Mouse (Mus musculus): ENCODE measurements around the gene Arfgap3. TPM values are rescaled to one million over a fixed set of nuclear protein-coding genes. Genes with fewer than 3 reads are reported as not detected.

Arfgap3 gene
- polyA plus RNA-seq (2014; fragmentation: Nextera tagmentation; extraction: Ambion mirVana) = 38.4 and 43.2 TPM in 2 replicates

- Histone ChIP-seq H3K4me1 (replicated peaks; ENCODE audit: control insufficient read depth, insufficient read depth, low read length) (peaks cover 15% of the 10 kb centered on the region), H3K4me2 (replicated peaks) (peak within 1 kb of the TSS; percentile 97), H3K4me3 (replicated peaks; ENCODE audit: low read length) (peak within 1 kb of the TSS; percentile 83), H3K36me3 (replicated peaks; ENCODE audit: control insufficient read depth, insufficient read depth) (no peaks in the 10 kb centered on the region), H3K9me3 (ENCODE audit: control insufficient read depth, low read length) (no peaks in the 10 kb centered on the region), H3K27ac (peak within 1 kb of the TSS; percentile 73), H3K27me3 (ENCODE audit: control insufficient read depth, insufficient read depth, low read length) (no peaks in the 10 kb centered on the region), H3K9ac (peak within 1 kb of the TSS; percentile 93)
- DNase-seq (ENCODE audit: low spot score) = peak; percentile 98
- under 1% methylated on average over 60 of the region's 60 CpGs for WGBS
- peak; percentile 95 for ATAC-seq (ENCODE audit: low FRiP score)
Observed at GRCm38 (mm10) chr15:83349954-83350711, at the start of gene Arfgap3. Gene Arfgap3 (minus strand): TSS chr15:83350247.

- DNase-seq (ENCODE audit: low spot score) (no peak), ATAC-seq (ENCODE audit: low FRiP score) (no peak)
- Histone ChIP-seq H3K4me2 (replicated peaks) (no peak overlapping the region), H3K4me3 (replicated peaks; ENCODE audit: low read length) (no peak overlapping the region), H3K36me3 (replicated peaks; ENCODE audit: control insufficient read depth, insufficient read depth) (no peaks in the 10 kb centered on the region; the same call in 1 of the 2 replicates), H3K9me3 (ENCODE audit: control insufficient read depth, low read length) (no peaks in the 10 kb centered on the region), H3K9ac (no peak overlapping the region), H3K4me1 (replicated peaks; ENCODE audit: control insufficient read depth, insufficient read depth, low read length) (no peaks in the 10 kb centered on the region), H3K27me3 (ENCODE audit: control insufficient read depth, insufficient read depth, low read length) (no peaks in the 10 kb centered on the region), H3K27ac (no peak overlapping the region)
- 80% methylated on average over 2 of the region's 2 CpGs for WGBS
Observed at GRCm38 (mm10) chr15:83392722-83393121, 42.7 kb upstream of the Arfgap3 start.

- Histone ChIP-seq H3K27me3 (ENCODE audit: control insufficient read depth, insufficient read depth, low read length) (no peaks in the 10 kb centered on the region), H3K4me1 (replicated peaks; ENCODE audit: control insufficient read depth, insufficient read depth, low read length) (no peaks in the 10 kb centered on the region), H3K27ac (no peak overlapping the region), H3K4me3 (replicated peaks; ENCODE audit: low read length) (no peak overlapping the region), H3K9me3 (ENCODE audit: control insufficient read depth, low read length) (no peaks in the 10 kb centered on the region), H3K9ac (no peak overlapping the region), H3K4me2 (replicated peaks) (no peak overlapping the region), H3K36me3 (replicated peaks; ENCODE audit: control insufficient read depth, insufficient read depth) (no peaks in the 10 kb centered on the region; the same call in 1 of the 2 replicates)
- ATAC-seq (ENCODE audit: low FRiP score) (no peak), DNase-seq (ENCODE audit: low spot score) (no peak)
- WGBS = 84% methylated on average over 2 of the region's 2 CpGs
Observed at GRCm38 (mm10) chr15:83387911-83388310, 37.9 kb upstream of the Arfgap3 start.

DNA sequence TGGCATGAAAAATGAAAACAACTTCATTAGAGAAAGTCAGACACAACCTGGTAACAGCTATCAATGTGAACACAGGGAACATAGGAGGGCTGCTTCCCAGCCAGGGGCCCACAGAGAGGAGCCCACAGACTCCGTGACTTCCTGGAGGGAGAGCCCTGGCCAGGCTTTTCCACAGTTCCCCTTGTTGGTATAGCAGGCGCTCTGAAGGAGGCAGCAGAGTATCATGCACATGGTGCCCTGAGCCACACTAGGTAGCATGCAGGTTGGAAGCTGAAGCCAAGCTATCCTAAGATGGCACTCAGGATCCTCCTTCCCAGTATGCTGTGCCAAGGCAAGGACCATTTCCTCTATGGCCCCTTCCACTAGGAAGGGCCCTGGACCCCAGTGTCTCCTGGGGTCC, 33.6 kb upstream of the Arfgap3 start:
- no peak for ATAC-seq (ENCODE audit: low FRiP score)
- no peaks in the 10 kb centered on the region for H3K4me1 ChIP-seq (replicated peaks; ENCODE audit: control insufficient read depth, insufficient read depth, low read length)
- no peaks in the 10 kb centered on the region for H3K27me3 ChIP-seq (ENCODE audit: control insufficient read depth, insufficient read depth, low read length)
- no peak overlapping the region for H3K4me2 ChIP-seq (replicated peaks)
- 95% methylated on average over 2 of the region's 2 CpGs for WGBS
- no peak for DNase-seq (ENCODE audit: low spot score)
- no peak overlapping the region for H3K27ac ChIP-seq
- no peak overlapping the region for H3K9ac ChIP-seq
- no peaks in the 10 kb centered on the region for H3K9me3 ChIP-seq (ENCODE audit: control insufficient read depth, low read length)
- H3K4me3 ChIP-seq (replicated peaks; ENCODE audit: low read length) = no peak overlapping the region
- H3K36me3 ChIP-seq (replicated peaks; ENCODE audit: control insufficient read depth, insufficient read depth) = no peaks in the 10 kb centered on the region; the same call in 1 of the 2 replicates

- ATAC-seq (ENCODE audit: low FRiP score) (no peak), DNase-seq (ENCODE audit: low spot score) (no peak)
- no peaks in the 10 kb centered on the region for H3K27me3 ChIP-seq (ENCODE audit: control insufficient read depth, insufficient read depth, low read length)
- 91% methylated on average over 5 of the region's 5 CpGs for WGBS
- H3K4me1 ChIP-seq (replicated peaks; ENCODE audit: control insufficient read depth, insufficient read depth, low read length) = no peaks in the 10 kb centered on the region
- no peaks in the 10 kb centered on the region for H3K9me3 ChIP-seq (ENCODE audit: control insufficient read depth, low read length)
- no peak overlapping the region for H3K4me2 ChIP-seq (replicated peaks)
- no peak overlapping the region for H3K27ac ChIP-seq
- H3K36me3 ChIP-seq (replicated peaks; ENCODE audit: control insufficient read depth, insufficient read depth) = no peaks in the 10 kb centered on the region; the same call in 1 of the 2 replicates
- H3K9ac ChIP-seq = no peak overlapping the region
- no peak overlapping the region for H3K4me3 ChIP-seq (replicated peaks; ENCODE audit: low read length)
Observed at GRCm38 (mm10) chr15:83383136-83383535, 33.1 kb upstream of the Arfgap3 start.

DNA sequence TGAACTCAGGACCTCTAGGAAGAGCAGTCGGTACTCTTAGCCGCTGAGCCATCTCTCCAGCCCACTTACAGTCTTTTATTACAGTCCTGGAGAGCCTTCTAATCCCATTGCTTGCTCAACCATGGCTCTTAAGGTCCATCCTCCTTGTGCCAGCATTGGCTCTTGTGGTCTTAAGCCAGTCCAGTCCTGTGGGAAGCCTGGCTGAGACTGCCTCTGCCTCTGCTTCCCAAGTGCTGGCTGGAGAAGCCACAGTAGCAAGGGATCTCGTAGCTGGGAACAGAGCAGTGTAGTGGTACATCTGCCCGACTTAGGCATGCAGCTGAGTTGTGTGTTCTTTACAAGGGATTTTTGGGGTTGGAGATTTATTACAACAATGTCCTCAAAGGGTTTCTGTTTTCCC, 32.4 kb upstream of the Arfgap3 start:
- WGBS = 98% methylated on average over 4 of the region's 4 CpGs
- DNase-seq (ENCODE audit: low spot score) = no peak
- ATAC-seq (ENCODE audit: low FRiP score) = no peak
- Histone ChIP-seq H3K9ac (no peak overlapping the region), H3K36me3 (replicated peaks; ENCODE audit: control insufficient read depth, insufficient read depth) (no peaks in the 10 kb centered on the region), H3K4me1 (replicated peaks; ENCODE audit: control insufficient read depth, insufficient read depth, low read length) (no peaks in the 10 kb centered on the region), H3K4me2 (replicated peaks) (no peak overlapping the region), H3K9me3 (ENCODE audit: control insufficient read depth, low read length) (no peaks in the 10 kb centered on the region), H3K27ac (no peak overlapping the region), H3K27me3 (ENCODE audit: control insufficient read depth, insufficient read depth, low read length) (no peaks in the 10 kb centered on the region), H3K4me3 (replicated peaks; ENCODE audit: low read length) (no peak overlapping the region)

DNA sequence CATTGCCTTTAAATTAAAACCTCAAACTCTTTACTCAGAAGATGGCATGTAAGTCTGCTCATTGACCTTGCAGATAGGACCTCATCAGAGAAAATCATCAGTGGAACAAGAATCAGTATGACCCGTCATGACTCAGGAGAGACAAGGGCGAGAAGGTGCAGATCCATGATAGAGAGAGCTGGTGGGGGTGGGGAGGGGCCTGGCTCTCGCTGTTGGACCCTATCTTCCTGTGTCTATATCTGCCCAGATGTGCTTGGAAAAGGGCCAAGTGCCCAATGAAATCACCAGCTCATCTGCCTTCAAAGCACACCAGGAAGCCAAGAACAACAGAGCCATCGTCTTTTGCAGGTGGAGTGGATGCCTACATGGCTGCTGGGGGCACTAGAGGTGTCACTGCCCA, 27.1 kb upstream of the Arfgap3 start:
- no peak for ATAC-seq (ENCODE audit: low FRiP score)
- DNase-seq (ENCODE audit: low spot score) = no peak
- Histone ChIP-seq H3K9ac (no peak overlapping the region), H3K4me3 (replicated peaks; ENCODE audit: low read length) (no peak overlapping the region), H3K36me3 (replicated peaks; ENCODE audit: control insufficient read depth, insufficient read depth) (0 out of 2 replicates have a peak, but pooled peaks cover 3% of the 10 kb centered on the region), H3K4me2 (replicated peaks) (no peak overlapping the region), H3K27ac (no peak overlapping the region), H3K27me3 (ENCODE audit: control insufficient read depth, insufficient read depth, low read length) (no peaks in the 10 kb centered on the region), H3K4me1 (replicated peaks; ENCODE audit: control insufficient read depth, insufficient read depth, low read length) (no peaks in the 10 kb centered on the region), H3K9me3 (ENCODE audit: control insufficient read depth, low read length) (no peaks in the 10 kb centered on the region)
- 79% methylated on average over 4 of the region's 4 CpGs for WGBS

DNA sequence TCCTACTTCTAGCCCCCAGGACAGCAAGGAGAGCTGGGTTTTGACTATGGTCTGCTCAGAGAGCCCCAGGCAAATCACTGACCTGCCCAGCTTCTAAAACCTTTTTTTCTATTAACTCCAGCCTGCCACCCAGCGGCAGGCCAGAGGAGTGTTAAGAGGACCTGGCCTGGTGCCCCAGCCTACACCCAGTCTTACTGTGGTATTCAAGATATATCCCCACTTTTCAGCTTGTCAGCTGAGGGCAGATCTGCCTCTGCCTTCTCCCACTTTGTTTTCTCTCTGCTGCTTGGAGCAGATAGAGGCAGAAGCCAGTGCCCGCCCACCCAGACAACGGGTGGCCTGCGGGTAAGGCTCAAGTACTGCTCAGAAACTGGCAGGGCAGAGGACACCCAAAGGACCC, 25.1 kb upstream of the Arfgap3 start:
- WGBS = 73% methylated on average over 4 of the region's 4 CpGs
- 0 out of 2 replicates have a peak, but pooled peaks cover 3% of the 10 kb centered on the region for H3K36me3 ChIP-seq (replicated peaks; ENCODE audit: control insufficient read depth, insufficient read depth)
- ATAC-seq (ENCODE audit: low FRiP score) = no peak
- H3K4me2 ChIP-seq (replicated peaks) = no peak overlapping the region
- no peaks in the 10 kb centered on the region for H3K9me3 ChIP-seq (ENCODE audit: control insufficient read depth, low read length)
- H3K4me1 ChIP-seq (replicated peaks; ENCODE audit: control insufficient read depth, insufficient read depth, low read length) = no peaks in the 10 kb centered on the region
- H3K9ac ChIP-seq = no peak overlapping the region
- H3K4me3 ChIP-seq (replicated peaks; ENCODE audit: low read length) = no peak overlapping the region
- DNase-seq (ENCODE audit: low spot score) = peak; percentile 41
- H3K27ac ChIP-seq = no peak overlapping the region
- no peaks in the 10 kb centered on the region for H3K27me3 ChIP-seq (ENCODE audit: control insufficient read depth, insufficient read depth, low read length)

DNA sequence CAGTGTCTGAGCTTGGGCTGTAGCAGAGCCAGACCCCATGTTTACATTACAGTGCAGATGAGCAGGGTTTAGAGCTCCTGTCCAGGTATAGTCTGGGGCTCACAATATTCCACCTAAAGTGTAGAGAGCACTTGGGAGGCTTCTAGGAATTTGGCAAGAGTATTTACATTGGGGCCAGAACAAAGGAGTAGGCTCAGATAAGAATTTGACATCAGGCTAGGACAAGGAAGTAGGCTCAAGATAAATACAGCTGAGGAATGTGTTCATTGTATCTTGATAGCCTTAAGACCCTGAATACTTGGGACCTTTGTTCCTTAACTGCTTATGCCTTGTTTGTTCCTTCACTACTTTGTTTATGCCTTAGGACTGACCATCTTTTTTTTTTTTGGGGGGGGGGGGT, 24.0 kb upstream of the Arfgap3 start:
- Histone ChIP-seq H3K4me2 (replicated peaks) (no peak overlapping the region), H3K27ac (no peak overlapping the region), H3K4me3 (replicated peaks; ENCODE audit: low read length) (no peak overlapping the region), H3K4me1 (replicated peaks; ENCODE audit: control insufficient read depth, insufficient read depth, low read length) (no peaks in the 10 kb centered on the region), H3K27me3 (ENCODE audit: control insufficient read depth, insufficient read depth, low read length) (no peaks in the 10 kb centered on the region), H3K9ac (no peak overlapping the region), H3K9me3 (ENCODE audit: control insufficient read depth, low read length) (no peaks in the 10 kb centered on the region), H3K36me3 (replicated peaks; ENCODE audit: control insufficient read depth, insufficient read depth) (0 out of 2 replicates have a peak, but pooled peaks cover 3% of the 10 kb centered on the region)
- ATAC-seq (ENCODE audit: low FRiP score) (no peak), DNase-seq (ENCODE audit: low spot score) (no peak)

All from hindbrain, embryonic 14.5 days (tissue).